Mouse (Mus musculus) hindbrain, embryonic 12.5 days (tissue): ENCODE data around the gene Arntl. TPM values are rescaled to one million over a fixed set of nuclear protein-coding genes. Genes with fewer than 3 reads are reported as not detected.

Source experiments
- ATAC-seq: fragments of 200-750 bp; cut with Nextera tagmentation; 2 replicates; pipeline ENCODE4 v1.8.0; 2017; ENCODE audit warnings: moderate TSS enrichment; ENCODE audit not compliant: low FRiP score
- H3K27ac ChIP-seq: fragments of 300-500 bp; sonication (generic); 2 replicates; pipeline ENCODE4 v1.5.1; 2016; ENCODE audit warnings: mild to moderate bottlenecking
- H3K27me3 ChIP-seq: fragments of 300-500 bp; sonication (generic); 2 replicates; pipeline ENCODE4 v1.6.1; 2016; ENCODE audit warnings: mild to moderate bottlenecking
- H3K36me3 ChIP-seq: fragments of 300-500 bp; sonication (generic); 2 replicates; pipeline ENCODE4 v1.6.1; 2016; ENCODE audit warnings: mild to moderate bottlenecking
- H3K4me1 ChIP-seq: fragments of 300-500 bp; sonication (generic); 2 replicates; pipeline ENCODE4 v1.6.1; 2016
- H3K4me2 ChIP-seq: fragments of 300-500 bp; sonication (generic); replicated peaks from 2 replicates; pipeline ENCODE4 v1.6.1; 2016; ENCODE audit warnings: mild to moderate bottlenecking
- H3K4me3 ChIP-seq: fragments of 300-500 bp; sonication (generic); 2 replicates; pipeline ENCODE4 v1.5.1; 2016; ENCODE audit warnings: mild to moderate bottlenecking
- H3K9ac ChIP-seq: fragments of 300-500 bp; sonication (generic); 2 replicates; pipeline ENCODE4 v1.6.1; 2016; ENCODE audit warnings: mild to moderate bottlenecking, moderate library complexity
- H3K9me3 ChIP-seq: fragments of 300-500 bp; sonication (generic); replicated peaks from 2 replicates; pipeline ENCODE4 v1.6.1; 2016; ENCODE audit warnings: mild to moderate bottlenecking
- WGBS: fragments of 180-500 bp; shearing (Covaris S2); methylation state at CpG from one replicate; pipeline ENCODE4 v1.1.7; 2016; 5-methylcytosine and 5-hydroxymethylcytosine counted together
- polyA plus RNA-seq: library from polyadenylated mRNA; unstranded; fragments of >200 nt; fragmentation: Nextera tagmentation; extraction: Ambion mirVana; gene quantifications from 2 replicates; pipeline ENCODE4 v1.2.1, GENCODE M21; 2016

Arntl gene
- polyA plus RNA-seq, 1 experiment from 2014 or later = 9.5 TPM

DNA sequence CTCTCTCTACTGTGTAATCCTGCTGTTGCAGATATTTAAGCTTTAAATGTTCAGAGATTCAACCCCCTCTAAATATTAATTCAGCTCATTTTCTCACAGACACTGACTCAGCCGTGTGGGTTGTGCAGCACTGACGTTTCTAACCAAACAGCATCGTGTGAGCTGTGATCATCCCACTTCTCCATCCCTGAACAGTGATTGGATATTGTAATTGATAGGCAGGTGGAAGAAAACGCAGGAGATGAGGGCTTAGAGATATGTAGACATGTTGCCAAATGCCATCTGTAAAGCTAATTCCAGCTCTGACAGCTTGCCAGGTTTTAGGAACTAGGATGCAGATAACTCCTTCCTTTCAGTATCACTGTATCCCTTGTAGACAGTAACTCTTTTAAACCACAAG lies 140.0 kb downstream of the Arntl start:
- ATAC-seq = no peak
- no peaks in the 10 kb centered on the region for H3K9me3 ChIP-seq
- WGBS = 41% methylated on average over 4 of the region's 4 CpGs
- no peak overlapping the region for H3K4me3 ChIP-seq
- H3K4me2 ChIP-seq = no peak overlapping the region
- no peaks in the 10 kb centered on the region for H3K4me1 ChIP-seq
- H3K27me3 ChIP-seq = no peaks in the 10 kb centered on the region
- H3K9ac ChIP-seq = no peak overlapping the region
- no peak overlapping the region for H3K27ac ChIP-seq
- H3K36me3 ChIP-seq = no peaks in the 10 kb centered on the region

DNA sequence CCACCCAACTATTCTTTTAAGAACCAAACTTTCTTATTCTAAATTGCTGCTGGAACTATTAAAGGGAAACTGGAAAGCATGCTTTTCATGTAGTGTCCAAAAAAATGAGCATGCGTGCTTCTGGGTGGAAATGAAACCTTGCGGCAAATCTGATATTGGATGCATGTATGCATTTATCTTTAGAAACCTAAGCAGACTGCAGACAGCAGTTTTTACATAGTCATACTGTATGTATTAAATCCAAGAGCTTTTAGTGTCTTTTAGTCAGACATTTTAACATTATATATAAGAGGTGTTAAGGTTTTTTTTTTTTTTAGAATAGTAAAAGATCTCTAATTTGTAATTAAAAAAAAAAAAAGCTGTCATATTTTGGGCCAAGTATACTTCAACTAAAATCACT lies 140.4 kb downstream of the Arntl start:
- Histone ChIP-seq H3K36me3 (no peaks in the 10 kb centered on the region), H3K4me1 (no peaks in the 10 kb centered on the region), H3K27ac (no peak overlapping the region), H3K4me2 (no peak overlapping the region), H3K9me3 (no peaks in the 10 kb centered on the region), H3K4me3 (no peak overlapping the region), H3K9ac (no peak overlapping the region), H3K27me3 (no peaks in the 10 kb centered on the region)
- 96% methylated on average over 2 of the region's 2 CpGs for whole genome bisulfite sequencing
- no peak for ATAC-seq

DNA sequence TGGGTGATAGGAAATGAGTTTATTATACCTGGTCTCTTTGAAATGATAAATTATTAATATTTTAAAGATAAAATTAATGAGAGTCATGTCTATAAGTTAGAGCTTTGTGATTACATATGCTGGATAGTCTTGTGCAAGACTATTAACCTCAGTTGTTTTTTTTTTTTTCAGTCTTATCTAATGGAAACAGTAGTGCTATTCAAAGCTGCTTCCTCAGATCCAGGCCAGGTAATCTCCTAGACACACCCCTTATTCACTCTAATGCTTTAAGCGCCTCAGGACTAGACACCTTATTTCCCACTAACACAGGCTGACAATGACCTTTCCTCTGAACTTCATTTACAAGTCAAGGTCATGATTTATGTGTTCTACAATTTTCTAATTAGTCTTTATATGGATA lies 141.8 kb downstream of the Arntl start:
- no peak overlapping the region for H3K4me3 ChIP-seq
- H3K9me3 ChIP-seq = no peaks in the 10 kb centered on the region
- H3K36me3 ChIP-seq = no peaks in the 10 kb centered on the region
- no peak overlapping the region for H3K9ac ChIP-seq
- H3K27ac ChIP-seq = no peak overlapping the region
- no peak for ATAC-seq
- H3K27me3 ChIP-seq = no peaks in the 10 kb centered on the region
- no peak overlapping the region for H3K4me2 ChIP-seq
- H3K4me1 ChIP-seq = no peaks in the 10 kb centered on the region
- WGBS = 93% methylated on average over 1 of the region's 1 CpGs

Other genes with a start within 250 kb of the Arntl start
- 42.8 and 45.4 TPM in 2 replicates for gene Btbd10, start 161.9 kb downstream of the Arntl start, polyA plus RNA-seq
- gene Pth, start 181.1 kb downstream of the Arntl start, polyA plus RNA-seq = not detected in 2 replicates